Mouse (Mus musculus) neural tube, embryonic 13.5 days (tissue): Measurements from ENCODE around the gene Dffa. TPM values are rescaled to one million over a fixed set of nuclear protein-coding genes. Genes with fewer than 3 reads are reported as not detected.

ENCODE experiments used
- ATAC-seq: fragments of 200-750 bp; cut with Nextera tagmentation; 2 replicates; pipeline ENCODE4 v1.8.0; 2017; ENCODE audit warnings: low read depth, mild to moderate bottlenecking, moderate TSS enrichment, moderate library complexity
- H3K27ac ChIP-seq: fragments of 300-500 bp; sonication (generic); replicated peaks from 2 replicates; pipeline ENCODE4 v1.5.1; 2015; ENCODE audit warnings: moderate library complexity, mild to moderate bottlenecking, inconsistent platforms
- H3K27me3 ChIP-seq: fragments of 300-500 bp; sonication (generic); 2 replicates; pipeline ENCODE4 v1.6.1; 2015; ENCODE audit warnings: mild to moderate bottlenecking, inconsistent platforms
- H3K36me3 ChIP-seq: fragments of 300-500 bp; sonication (generic); 2 replicates; pipeline ENCODE4 v1.6.1; 2015; ENCODE audit warnings: mild to moderate bottlenecking, inconsistent platforms
- H3K4me1 ChIP-seq: fragments of 300-500 bp; sonication (generic); replicated peaks from 2 replicates; pipeline ENCODE4 v1.6.1; 2015; ENCODE audit warnings: inconsistent platforms
- H3K4me2 ChIP-seq: fragments of 300-500 bp; sonication (generic); 2 replicates; pipeline ENCODE4 v1.6.1; 2015; ENCODE audit warnings: inconsistent platforms, mild to moderate bottlenecking, moderate library complexity
- H3K4me3 ChIP-seq: fragments of 300-500 bp; sonication (generic); 2 replicates; pipeline ENCODE4 v1.5.1; 2015; ENCODE audit warnings: mild to moderate bottlenecking, inconsistent platforms
- H3K9ac ChIP-seq: fragments of 300-500 bp; sonication (generic); 2 replicates; pipeline ENCODE4 v1.6.1; 2015; ENCODE audit warnings: moderate library complexity, mild to moderate bottlenecking, inconsistent platforms
- H3K9me3 ChIP-seq: fragments of 300-500 bp; sonication (generic); 2 replicates; pipeline ENCODE4 v1.6.1; 2016; ENCODE audit warnings: inconsistent platforms
- WGBS: fragments of 180-500 bp; shearing (Covaris S2); methylation state at CpG from one replicate; pipeline ENCODE4 v1.1.7; 2015; 5-methylcytosine and 5-hydroxymethylcytosine counted together
- polyA plus RNA-seq: library from polyadenylated mRNA; unstranded; fragments of >200 nt; fragmentation: Nextera tagmentation; extraction: Ambion mirVana; gene quantifications from 2 replicates; pipeline ENCODE4 v1.2.1, GENCODE M21; 2015

The Dffa gene
- polyA plus RNA-seq, 1 experiment from 2014 or later, result 32.8 TPM

DNA sequence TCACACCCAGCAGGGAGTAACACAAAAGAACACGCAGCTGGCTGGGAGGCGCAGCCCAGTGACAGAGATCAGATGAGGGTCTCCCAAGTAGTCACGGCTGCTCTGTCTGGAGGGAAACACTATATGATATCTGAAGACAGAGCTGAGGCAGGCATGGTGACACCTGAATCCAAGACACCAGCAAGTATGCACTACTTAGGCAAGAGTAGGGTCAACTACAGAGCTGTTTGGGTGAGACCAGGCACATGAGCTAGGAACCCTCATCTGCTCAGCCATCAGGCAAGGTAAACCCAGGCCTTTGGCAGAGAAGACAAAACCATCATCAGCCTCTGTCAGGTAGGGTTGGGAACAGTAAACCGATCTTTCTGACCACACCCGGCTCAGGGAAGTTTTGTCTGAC lies 29.4 kb downstream of the Dffa start:
- Histone ChIP-seq H3K9me3 (no peaks in the 10 kb centered on the region), H3K27ac (no peak overlapping the region), H3K9ac (no peak overlapping the region), H3K4me1 (peaks cover 8% of the 10 kb centered on the region), H3K4me2 (no peak overlapping the region), H3K4me3 (no peak overlapping the region), H3K36me3 (peaks cover 13% of the 10 kb centered on the region), H3K27me3 (no peaks in the 10 kb centered on the region)
- no peak for ATAC-seq
- WGBS, result 55% methylated on average over 5 of the region's 5 CpGs

DNA sequence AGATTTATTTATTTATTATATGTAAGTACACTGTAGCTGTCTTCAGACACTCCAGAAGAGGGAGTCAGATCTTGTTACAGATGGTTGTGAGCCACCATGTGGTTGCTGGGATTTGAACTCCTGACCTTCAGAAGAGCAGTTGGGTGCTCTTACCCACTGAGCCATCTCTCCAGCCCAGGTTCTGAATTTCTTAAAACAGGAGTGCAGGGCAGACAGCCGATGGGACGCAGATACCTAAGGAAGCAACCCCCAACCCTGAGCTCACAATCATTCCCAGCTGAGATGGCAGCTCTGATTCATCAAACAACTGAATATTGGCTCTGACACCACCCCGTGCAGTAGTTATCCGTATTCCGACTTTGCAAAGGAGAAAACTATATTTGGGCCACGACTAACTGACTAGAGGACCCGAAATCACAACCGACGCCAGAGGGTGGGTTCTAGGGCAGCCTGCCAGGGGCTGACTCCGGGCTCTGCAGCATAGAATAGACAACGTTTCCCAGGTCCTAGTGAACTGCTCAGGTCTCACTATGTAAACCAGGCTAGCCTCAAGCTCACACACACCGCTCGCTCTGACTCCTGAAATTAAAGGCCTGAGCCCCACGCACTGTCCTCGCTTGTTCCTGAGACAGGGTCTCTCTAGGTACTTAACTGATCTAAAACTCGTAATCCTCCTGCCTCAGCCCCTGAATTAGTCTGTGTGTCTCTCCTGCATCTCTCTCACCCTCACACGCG lies 32.3 kb downstream of the Dffa start:
- peak overlapping the region; percentile 76 for H3K9ac ChIP-seq
- WGBS, result 71% methylated on average over 18 of the region's 18 CpGs
- H3K27ac ChIP-seq, result no peak overlapping the region; the same call in 1 of the 2 replicates
- peak overlapping the region; percentile 66 for H3K4me3 ChIP-seq
- H3K9me3 ChIP-seq, result no peaks in the 10 kb centered on the region
- 0 out of 2 replicates have a peak, but pooled peaks cover 4% of the 10 kb centered on the region for H3K36me3 ChIP-seq
- peak overlapping the region; percentile 59 for H3K4me2 ChIP-seq
- ATAC-seq, result no peak
- H3K27me3 ChIP-seq, result no peaks in the 10 kb centered on the region
- H3K4me1 ChIP-seq, result peaks cover 8% of the 10 kb centered on the region

DNA sequence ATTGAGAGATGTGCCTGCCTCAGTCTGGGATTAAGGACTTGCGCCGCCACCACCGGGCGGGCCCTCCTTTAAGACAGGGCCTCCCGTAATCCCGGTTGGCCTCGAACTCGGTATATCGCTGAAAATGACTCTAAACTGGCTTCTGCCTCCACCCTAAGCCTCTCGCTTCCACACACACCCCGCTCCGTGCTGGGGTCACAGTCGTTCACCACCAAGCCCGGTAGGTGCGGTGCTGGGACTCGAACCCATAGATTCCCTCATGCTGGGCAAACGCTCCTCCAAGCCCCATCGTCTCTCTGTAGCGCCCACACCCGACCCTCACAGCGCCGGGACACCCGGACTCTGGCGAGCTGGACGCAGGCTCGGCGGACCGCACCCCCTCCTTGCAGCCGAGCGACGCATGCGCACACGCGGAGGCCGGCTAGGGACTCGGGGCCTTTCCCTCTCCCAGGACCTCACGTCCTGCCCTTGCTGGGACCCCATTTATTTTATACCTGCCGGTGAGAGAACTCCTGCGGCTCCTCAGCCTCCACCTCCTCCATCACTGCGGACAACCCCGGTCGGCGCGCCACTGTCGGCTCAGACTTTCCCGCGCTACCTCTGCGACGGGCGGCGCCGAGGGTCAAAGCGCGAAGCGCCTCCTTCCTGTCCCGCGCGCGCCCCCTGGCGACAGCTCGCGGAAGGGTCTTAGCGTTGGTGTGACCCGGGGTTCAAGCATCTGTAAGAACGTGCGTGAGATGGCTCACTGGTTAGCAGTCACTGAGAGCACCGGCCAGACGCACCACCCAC lies 33.2 kb downstream of the Dffa start, which contains the start of gene Cenps:
Cenps (minus strand) TSS at position 648 of the 789 bp plus-strand sequence.
- no peaks in the 10 kb centered on the region for H3K27me3 ChIP-seq
- H3K4me2 ChIP-seq, result peak within 1 kb of the TSS; percentile 59
- peaks cover 8% of the 10 kb centered on the region for H3K4me1 ChIP-seq
- ATAC-seq, result peak; percentile 91
- 2% methylated on average over 68 of the region's 68 CpGs for WGBS
- peak within 1 kb of the TSS; percentile 66 for H3K4me3 ChIP-seq
- H3K36me3 ChIP-seq, result no peaks in the 10 kb centered on the region
- peak within 1 kb of the TSS; percentile 84 for H3K27ac ChIP-seq
- H3K9me3 ChIP-seq, result no peaks in the 10 kb centered on the region
- H3K9ac ChIP-seq, result peak within 1 kb of the TSS; percentile 76

GRCm38 (mm10) chr4:149138515-149138914 lies 34.6 kb downstream of the Dffa start:
- no peak overlapping the region for H3K4me3 ChIP-seq
- H3K4me1 ChIP-seq, result peaks cover 8% of the 10 kb centered on the region
- no peak for ATAC-seq
- H3K36me3 ChIP-seq, result no peaks in the 10 kb centered on the region
- WGBS, result 86% methylated on average over 8 of the region's 8 CpGs
- H3K9me3 ChIP-seq, result no peaks in the 10 kb centered on the region
- no peak overlapping the region for H3K4me2 ChIP-seq
- no peaks in the 10 kb centered on the region for H3K27me3 ChIP-seq
- no peak overlapping the region for H3K27ac ChIP-seq
- H3K9ac ChIP-seq, result no peak overlapping the region

- no peak overlapping the region for H3K27ac ChIP-seq
- H3K27me3 ChIP-seq, result no peaks in the 10 kb centered on the region
- H3K9me3 ChIP-seq, result no peaks in the 10 kb centered on the region
- 28% methylated on average over 4 of the region's 4 CpGs for WGBS
- H3K4me2 ChIP-seq, result no peak overlapping the region
- 0 out of 2 replicates have a peak, but pooled peaks cover 3% of the 10 kb centered on the region for H3K4me1 ChIP-seq
- H3K4me3 ChIP-seq, result no peak overlapping the region
- no peak overlapping the region for H3K9ac ChIP-seq
- no peaks in the 10 kb centered on the region for H3K36me3 ChIP-seq
- no peak for ATAC-seq
These were observed 39.6 kb downstream of the Dffa start for GRCm38 (mm10) chr4:149143594-149143993.

GRCm38 (mm10) chr4:149144459-149144858 lies 40.5 kb downstream of the Dffa start:
- peak; percentile 83 for ATAC-seq
- Histone ChIP-seq H3K4me3 (no peak overlapping the region), H3K9ac (0 out of 2 replicates have a peak overlapping the region, but pooled peaks have one; percentile 31), H3K36me3 (peaks cover 6% of the 10 kb centered on the region), H3K27me3 (no peaks in the 10 kb centered on the region), H3K9me3 (no peaks in the 10 kb centered on the region), H3K4me1 (0 out of 2 replicates have a peak, but pooled peaks cover 3% of the 10 kb centered on the region), H3K4me2 (no peak overlapping the region), H3K27ac (peak overlapping the region; percentile 65; the same call in 1 of the 2 replicates)
- 0% methylated on average over 3 of the region's 3 CpGs for WGBS

GRCm38 (mm10) chr4:149145151-149145550 lies 41.2 kb downstream of the Dffa start:
- Histone ChIP-seq H3K4me3 (no peak overlapping the region), H3K9ac (no peak overlapping the region), H3K4me1 (0 out of 2 replicates have a peak, but pooled peaks cover 3% of the 10 kb centered on the region), H3K9me3 (no peaks in the 10 kb centered on the region), H3K27ac (no peak overlapping the region), H3K4me2 (no peak overlapping the region), H3K36me3 (peaks cover 13% of the 10 kb centered on the region), H3K27me3 (no peaks in the 10 kb centered on the region)
- ATAC-seq, result no peak
- WGBS, result 81% methylated on average over 4 of the region's 4 CpGs

GRCm38 (mm10) chr4:149147528-149147927 lies 43.6 kb downstream of the Dffa start:
- Histone ChIP-seq H3K27me3 (no peaks in the 10 kb centered on the region), H3K4me2 (no peak overlapping the region), H3K4me3 (no peak overlapping the region), H3K9me3 (no peaks in the 10 kb centered on the region), H3K36me3 (peaks cover 36% of the 10 kb centered on the region), H3K9ac (no peak overlapping the region), H3K27ac (no peak overlapping the region), H3K4me1 (0 out of 2 replicates have a peak, but pooled peaks cover 3% of the 10 kb centered on the region)
- 91% methylated on average over 7 of the region's 7 CpGs for WGBS
- no peak for ATAC-seq

DNA sequence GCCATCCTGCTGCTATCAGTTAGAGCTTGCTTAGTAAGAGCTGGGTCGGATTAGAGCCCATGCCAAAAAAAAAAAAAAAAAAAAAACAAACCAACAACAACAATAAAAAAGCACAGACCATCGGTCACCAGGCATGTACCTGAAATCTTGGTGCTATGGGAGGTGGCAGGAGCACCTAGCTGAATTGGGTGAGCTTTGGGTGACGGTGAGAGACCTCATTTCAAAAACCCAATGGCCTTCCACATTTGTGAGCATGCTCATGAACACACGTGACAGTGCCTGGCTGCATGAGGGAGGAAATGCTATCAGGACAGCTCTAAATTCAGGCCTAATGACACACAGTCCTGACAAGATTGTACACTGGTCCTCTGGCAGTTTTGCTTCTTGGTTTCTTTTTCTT lies 44.1 kb downstream of the Dffa start:
- no peak overlapping the region for H3K4me2 ChIP-seq
- peaks cover 42% of the 10 kb centered on the region for H3K36me3 ChIP-seq
- H3K27ac ChIP-seq, result no peak overlapping the region
- WGBS, result 79% methylated on average over 4 of the region's 4 CpGs
- no peak for ATAC-seq
- no peak overlapping the region for H3K9ac ChIP-seq
- H3K4me1 ChIP-seq, result 0 out of 2 replicates have a peak, but pooled peaks cover 3% of the 10 kb centered on the region
- H3K27me3 ChIP-seq, result no peaks in the 10 kb centered on the region
- H3K4me3 ChIP-seq, result no peak overlapping the region
- H3K9me3 ChIP-seq, result no peaks in the 10 kb centered on the region

GRCm38 (mm10) chr4:149149196-149149595 lies 45.2 kb downstream of the Dffa start:
- WGBS, result 81% methylated on average over 9 of the region's 9 CpGs
- Histone ChIP-seq H3K27me3 (no peaks in the 10 kb centered on the region), H3K36me3 (peaks cover 53% of the 10 kb centered on the region), H3K27ac (peak overlapping the region; percentile 39; the same call in 1 of the 2 replicates), H3K4me3 (no peak overlapping the region), H3K9me3 (no peaks in the 10 kb centered on the region), H3K4me1 (0 out of 2 replicates have a peak, but pooled peaks cover 3% of the 10 kb centered on the region), H3K9ac (no peak overlapping the region), H3K4me2 (no peak overlapping the region)
- no peak for ATAC-seq

DNA sequence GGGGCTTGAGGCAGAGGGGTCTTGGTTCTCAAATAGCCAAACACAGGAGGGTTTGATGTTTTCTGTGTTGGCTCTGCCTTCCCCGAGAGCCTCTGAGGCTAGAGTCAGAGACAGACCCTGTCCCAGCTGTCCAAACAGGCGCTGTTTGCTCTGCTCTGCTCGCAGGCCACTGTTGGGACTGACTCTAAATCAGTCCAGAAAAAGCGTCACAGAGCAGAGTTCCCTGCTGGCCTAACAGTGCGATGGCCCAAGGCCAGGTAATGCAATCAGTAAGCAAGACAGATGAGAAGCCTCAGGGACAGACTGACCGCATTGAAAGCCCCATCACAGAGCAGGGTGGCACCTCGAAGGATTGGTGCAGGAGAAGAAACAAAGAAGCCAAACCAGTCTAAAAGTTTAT lies 45.7 kb downstream of the Dffa start:
- Histone ChIP-seq H3K4me1 (0 out of 2 replicates have a peak, but pooled peaks cover 3% of the 10 kb centered on the region), H3K9me3 (no peaks in the 10 kb centered on the region), H3K4me2 (no peak overlapping the region), H3K27ac (no peak overlapping the region), H3K9ac (no peak overlapping the region), H3K4me3 (no peak overlapping the region), H3K36me3 (peaks cover 57% of the 10 kb centered on the region), H3K27me3 (no peaks in the 10 kb centered on the region)
- WGBS, result 71% methylated on average over 7 of the region's 7 CpGs
- no peak for ATAC-seq

- no peaks in the 10 kb centered on the region for H3K27me3 ChIP-seq
- no peak overlapping the region for H3K4me3 ChIP-seq
- H3K9me3 ChIP-seq, result no peaks in the 10 kb centered on the region
- no peak overlapping the region for H3K9ac ChIP-seq
- no peak overlapping the region for H3K4me2 ChIP-seq
- WGBS, result 85% methylated on average over 11 of the region's 11 CpGs
- H3K36me3 ChIP-seq, result peaks cover 64% of the 10 kb centered on the region
- H3K4me1 ChIP-seq, result 0 out of 2 replicates have a peak, but pooled peaks cover 3% of the 10 kb centered on the region
- no peak overlapping the region for H3K27ac ChIP-seq
- no peak for ATAC-seq
These were observed 46.3 kb downstream of the Dffa start for GRCm38 (mm10) chr4:149150256-149150655.
